Mouse (Mus musculus) thymus, adult 2 months (tissue): ENCODE data around the gene Nkap. TPM values are rescaled to one million over a fixed set of nuclear protein-coding genes. Genes with fewer than 3 reads are reported as not detected.

ENCODE experiments used
- DNase-seq: peaks from one replicate; pipeline ENCODE4 v3.0.0; 2021
- H3K27ac ChIP-seq: fragments of 200-500 bp; 2 replicates; pipeline ENCODE4 v1.5.1; 2012; ENCODE audit warnings: low read length, control low read depth; ENCODE audit not compliant: control insufficient read depth, insufficient read depth
- H3K27me3 ChIP-seq: fragments of 200-500 bp; 2 replicates; pipeline ENCODE4 v1.6.1; 2012; ENCODE audit warnings: mild to moderate bottlenecking, low read length, moderate library complexity, mixed read lengths; ENCODE audit not compliant: control insufficient read depth, insufficient read depth
- H3K36me3 ChIP-seq: fragments of 200-500 bp; 2 replicates; pipeline ENCODE4 v1.6.1; 2012; ENCODE audit warnings: mild to moderate bottlenecking, low read length, moderate library complexity; ENCODE audit not compliant: control insufficient read depth, insufficient read depth
- H3K4me1 ChIP-seq: fragments of 200-500 bp; replicated peaks from 2 replicates; pipeline ENCODE4 v1.6.1; 2012; ENCODE audit warnings: low read length; ENCODE audit not compliant: control insufficient read depth, insufficient read depth
- H3K4me3 ChIP-seq: fragments of 200-500 bp; 2 replicates; pipeline ENCODE4 v1.5.1; 2012; ENCODE audit warnings: mild to moderate bottlenecking, low read length, control low read depth, moderate library complexity; ENCODE audit not compliant: control insufficient read depth, insufficient read depth
- CTCF ChIP-seq: fragments of 200-500 bp; IDR thresholded peaks from 2 replicates; pipeline ENCODE4 v1.5.1; 2012; ENCODE audit warnings: mild to moderate bottlenecking, control low read depth, low read length, moderate library complexity, borderline replicate concordance; ENCODE audit not compliant: control insufficient read depth, poor library complexity, insufficient read depth; ENCODE audit errors: extremely low read depth
- POLR2A ChIP-seq: fragments of 200-500 bp; IDR thresholded peaks from 2 replicates; pipeline ENCODE4 v1.6.1; 2012; ENCODE audit warnings: mild to moderate bottlenecking, low read length, control low read depth, moderate library complexity; ENCODE audit not compliant: control insufficient read depth, poor library complexity, insufficient read depth; ENCODE audit errors: extremely low read depth
- WGBS: fragments of 180-500 bp; shearing (Covaris S2); methylation state at CpG from one replicate; pipeline ENCODE4 v1.1.7; 2018; 5-methylcytosine and 5-hydroxymethylcytosine counted together
- polyA plus RNA-seq: library from polyadenylated mRNA; depleted of rRNA; stranded (reverse); fragments of >200 nt; gene quantifications from 2 replicates; pipeline ENCODE4 v1.2.3, GENCODE M21; 2012

Nkap gene
- polyA plus RNA-seq, 1 experiment, result 5.9 TPM

DNA sequence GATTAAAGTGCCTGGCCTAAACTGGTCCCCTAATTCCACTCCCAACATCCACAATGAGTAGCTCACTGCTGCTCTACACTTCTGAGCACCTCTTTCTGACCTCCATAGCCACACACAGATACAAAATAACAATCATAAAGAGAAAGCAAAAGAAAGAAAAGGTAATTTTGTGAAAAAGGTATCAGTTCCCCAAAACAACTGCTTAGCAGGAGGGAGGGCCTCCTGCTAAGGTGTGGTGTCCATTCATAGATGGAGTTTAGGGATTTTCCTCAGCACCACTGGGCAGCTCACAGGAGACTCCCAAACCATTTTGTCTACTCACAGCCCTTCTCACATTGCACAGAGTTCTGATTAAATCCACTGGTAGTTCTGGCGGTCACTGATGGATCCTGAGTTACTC, 37.8 kb upstream of the Nkap start:
- Histone ChIP-seq H3K4me3 (no peak overlapping the region), H3K4me1 (peaks cover 2% of the 10 kb centered on the region; the same call in 1 of the 2 replicates), H3K36me3 (peaks cover 4% of the 10 kb centered on the region; the same call in 1 of the 2 replicates), H3K27ac (no peak overlapping the region), H3K27me3 (no peaks in the 10 kb centered on the region)
- DNase-seq, result no peak
- 95% methylated on average over 1 of the region's 1 CpGs for WGBS
- TF ChIP-seq CTCF (no peak), POLR2A (no peak)

DNA sequence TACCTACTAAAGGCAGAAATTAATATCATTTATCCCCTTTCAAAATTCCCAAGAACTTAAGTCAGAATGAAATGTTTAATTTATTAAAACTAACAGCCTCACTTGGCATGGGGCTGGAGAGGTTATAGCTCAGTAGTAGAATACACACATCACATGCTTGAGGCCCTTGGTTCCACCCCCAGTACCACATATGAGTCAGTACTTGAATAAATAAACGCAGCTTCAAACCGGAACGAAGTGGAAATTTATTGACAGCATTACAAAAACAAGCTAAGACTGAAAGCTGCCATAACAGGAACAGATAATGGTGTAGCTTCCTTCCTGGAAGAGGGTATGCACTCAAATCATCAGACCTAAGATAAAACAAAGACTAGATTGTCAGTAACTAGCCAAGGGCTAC, 35.1 kb upstream of the Nkap start:
- TF ChIP-seq POLR2A (no peak), CTCF (no peak)
- no peaks in the 10 kb centered on the region for H3K4me1 ChIP-seq
- peaks cover 4% of the 10 kb centered on the region for H3K36me3 ChIP-seq
- H3K27me3 ChIP-seq, result no peaks in the 10 kb centered on the region
- no peak overlapping the region for H3K27ac ChIP-seq
- no peak overlapping the region for H3K4me3 ChIP-seq
- WGBS, result 92% methylated on average over 3 of the region's 3 CpGs
- no peak for DNase-seq

DNA sequence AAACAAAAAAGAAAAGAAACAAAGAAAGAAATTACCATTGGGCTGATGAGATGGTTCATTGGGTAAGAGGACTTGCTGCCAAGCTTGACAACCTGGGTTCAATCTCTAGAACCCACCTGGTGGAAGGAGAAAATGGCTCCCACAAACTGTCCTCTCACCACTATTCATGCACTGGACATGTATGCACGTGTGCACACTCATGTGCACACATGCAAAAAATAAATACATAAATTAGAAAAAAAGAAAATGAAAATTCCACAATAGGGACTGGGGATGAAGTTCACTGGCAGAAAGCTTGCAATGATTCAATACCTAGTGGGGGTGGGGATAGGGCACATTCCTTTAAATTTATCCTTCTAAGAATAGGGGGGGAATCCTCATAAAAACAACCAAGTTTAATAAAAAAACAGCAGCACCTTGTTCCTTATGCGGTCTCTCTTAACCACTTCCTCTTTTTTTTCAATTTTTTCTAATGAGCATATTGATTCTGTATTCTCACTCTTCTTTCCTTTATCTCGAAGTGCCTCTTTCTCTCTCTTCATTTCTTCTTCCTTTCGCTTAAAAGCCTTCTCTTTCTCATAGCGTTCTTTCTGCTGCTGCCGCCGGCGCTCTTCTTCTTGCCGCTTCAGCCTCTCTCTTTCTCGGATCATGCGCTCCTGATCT, 31.4 kb upstream of the Nkap start:
- Histone ChIP-seq H3K27me3 (no peaks in the 10 kb centered on the region), H3K27ac (no peak overlapping the region), H3K36me3 (peaks cover 11% of the 10 kb centered on the region), H3K4me1 (no peaks in the 10 kb centered on the region), H3K4me3 (no peak overlapping the region)
- TF ChIP-seq POLR2A (no peak), CTCF (no peak)
- WGBS, result 33% methylated on average over 11 of the region's 11 CpGs
- DNase-seq, result no peak

- H3K4me3 ChIP-seq, result no peak overlapping the region
- WGBS, result 96% methylated on average over 3 of the region's 3 CpGs
- H3K4me1 ChIP-seq, result no peaks in the 10 kb centered on the region
- H3K27me3 ChIP-seq, result no peaks in the 10 kb centered on the region
- H3K36me3 ChIP-seq, result peaks cover 12% of the 10 kb centered on the region; the same call in 1 of the 2 replicates
- H3K27ac ChIP-seq, result no peak overlapping the region
- no peak for TF ChIP-seq CTCF
- DNase-seq, result no peak
These were observed 27.9 kb upstream of the Nkap start for GRCm38 (mm10) chrX:37098681-37099080.

DNA sequence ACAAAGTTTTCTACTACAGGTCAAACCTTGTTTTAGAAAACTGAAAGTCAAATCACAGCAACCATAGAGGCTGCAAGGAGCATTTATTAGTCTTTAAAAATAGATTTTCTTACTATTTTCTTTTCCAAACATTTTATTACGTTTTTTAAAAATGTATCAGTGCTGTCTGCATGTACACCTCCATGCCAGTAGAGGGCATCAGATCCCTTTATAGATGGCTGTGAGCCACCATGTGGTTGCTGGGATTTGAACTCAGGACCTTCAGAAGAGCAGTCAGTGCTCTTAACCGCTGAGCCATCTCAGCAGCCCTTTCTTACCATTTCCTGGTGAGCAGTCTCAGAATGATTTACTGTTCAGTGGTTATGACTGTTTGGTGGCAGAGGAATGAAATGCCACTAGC, 22.8 kb upstream of the Nkap start:
- Histone ChIP-seq H3K27me3 (no peaks in the 10 kb centered on the region), H3K4me1 (no peaks in the 10 kb centered on the region), H3K36me3 (peaks cover 8% of the 10 kb centered on the region; the same call in 1 of the 2 replicates), H3K4me3 (no peak overlapping the region), H3K27ac (no peak overlapping the region)
- DNase-seq, result no peak
- no peak for TF ChIP-seq POLR2A
- WGBS, result 93% methylated on average over 2 of the region's 2 CpGs

- Histone ChIP-seq H3K4me3 (peak overlapping the region; percentile 98), H3K27ac (peak overlapping the region; percentile 97), H3K27me3 (no peaks in the 10 kb centered on the region), H3K36me3 (no peaks in the 10 kb centered on the region), H3K4me1 (peaks cover 3% of the 10 kb centered on the region)
- peak; percentile 3 for DNase-seq
- 2% methylated on average over 27 of the region's 27 CpGs for WGBS
- no peak for TF ChIP-seq POLR2A
- TF ChIP-seq CTCF, result no peak
These were observed 16.9 kb upstream of the Nkap start for GRCm38 (mm10) chrX:37109526-37110192.
